Mouse (Mus musculus) limb, embryonic 10.5 days (tissue): ENCODE results near the gene Tssk1. TPM values are rescaled to one million over a fixed set of nuclear protein-coding genes. Genes with fewer than 3 reads are reported as not detected.
A peak's percentile ranks its signal among the peaks of the same experiment; 100 is the strongest.

Experiments used
- DNase-seq: peaks from one replicate; pipeline ENCODE4 v3.0.0-alpha.2; 2017; ENCODE audit warnings: low spot score
- H3K27ac ChIP-seq: fragments of 300-500 bp; sonication (generic); 2 replicates; pipeline ENCODE4 v1.5.1; 2016; ENCODE audit warnings: mild to moderate bottlenecking
- H3K27me3 ChIP-seq: fragments of 300-500 bp; sonication (generic); 2 replicates; pipeline ENCODE4 v1.6.1; 2016; ENCODE audit warnings: low read depth, mild to moderate bottlenecking; ENCODE audit not compliant: poor library complexity, severe bottlenecking
- H3K36me3 ChIP-seq: fragments of 300-500 bp; sonication (generic); 2 replicates; pipeline ENCODE4 v1.6.1; 2016; ENCODE audit warnings: mild to moderate bottlenecking, moderate library complexity
- H3K4me1 ChIP-seq: fragments of 300-500 bp; sonication (generic); 2 replicates; pipeline ENCODE4 v1.6.1; 2016
- H3K4me3 ChIP-seq: fragments of 300-500 bp; sonication (generic); 2 replicates; pipeline ENCODE4 v1.5.1; 2016; ENCODE audit warnings: mild to moderate bottlenecking, moderate library complexity
- H3K9me3 ChIP-seq: fragments of 300-500 bp; sonication (generic); replicated peaks from 2 replicates; pipeline ENCODE4 v1.6.1; 2016; ENCODE audit warnings: mild to moderate bottlenecking
- WGBS: fragments of 180-500 bp; shearing (Covaris S2); methylation state at CpG from one replicate; pipeline ENCODE4 v1.1.7; 2016; 5-methylcytosine and 5-hydroxymethylcytosine counted together
- polyA plus RNA-seq: library from polyadenylated mRNA; unstranded; fragments of >200 nt; fragmentation: Nextera tagmentation; extraction: Ambion mirVana; gene quantifications from 2 replicates; pipeline ENCODE4 v1.2.1, GENCODE M21; 2016

The Tssk1 gene
- polyA plus RNA-seq, 1 experiment from 2014 or later, result 0.04 TPM

DNA sequence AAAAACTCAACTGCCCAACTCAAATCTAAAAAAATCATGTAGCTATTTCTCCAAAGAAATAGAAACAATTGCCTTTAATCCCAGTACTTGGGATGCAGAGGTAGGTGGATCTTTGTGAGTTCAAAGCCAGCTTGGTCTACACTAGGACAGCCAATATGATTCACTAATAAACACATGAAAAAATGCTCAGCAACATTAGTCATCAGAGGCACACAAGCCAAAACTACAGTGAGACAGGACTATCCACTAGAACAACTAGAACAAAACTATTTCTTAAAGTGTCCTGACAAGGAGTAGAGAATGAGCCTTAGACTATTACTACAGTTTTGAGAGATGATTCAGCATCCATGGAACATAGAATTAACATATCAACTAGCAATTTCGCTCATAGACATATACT is 17.9 kb upstream of the Tssk1 start:
- H3K4me3 ChIP-seq, result no peak overlapping the region
- no peak overlapping the region for H3K27ac ChIP-seq
- H3K4me1 ChIP-seq, result no peaks in the 10 kb centered on the region
- DNase-seq, result no peak
- H3K27me3 ChIP-seq, result no peaks in the 10 kb centered on the region
- peaks cover 59% of the 10 kb centered on the region for H3K36me3 ChIP-seq
- H3K9me3 ChIP-seq, result no peaks in the 10 kb centered on the region
- WGBS, result 95% methylated on average over 1 of the region's 1 CpGs

GRCm38 (mm10) chr16:17879571-17879970 is 14.5 kb upstream of the Tssk1 start:
- Histone ChIP-seq H3K4me1 (peaks cover 3% of the 10 kb centered on the region; the same call in 1 of the 2 replicates), H3K9me3 (no peaks in the 10 kb centered on the region), H3K36me3 (peaks cover 63% of the 10 kb centered on the region), H3K27me3 (no peaks in the 10 kb centered on the region), H3K27ac (no peak overlapping the region), H3K4me3 (no peak overlapping the region)
- no peak for DNase-seq
- 91% methylated on average over 4 of the region's 4 CpGs for WGBS

- Histone ChIP-seq H3K36me3 (peaks cover 78% of the 10 kb centered on the region), H3K27me3 (no peaks in the 10 kb centered on the region), H3K4me1 (peaks cover 3% of the 10 kb centered on the region; the same call in 1 of the 2 replicates), H3K9me3 (no peaks in the 10 kb centered on the region), H3K4me3 (no peak overlapping the region), H3K27ac (no peak overlapping the region)
- no peak for DNase-seq
Observed at GRCm38 (mm10) chr16:17882196-17882595, 11.8 kb upstream of the Tssk1 start.

GRCm38 (mm10) chr16:17884116-17884515 is 9.9 kb upstream of the Tssk1 start:
- Histone ChIP-seq H3K36me3 (peaks cover 58% of the 10 kb centered on the region), H3K27me3 (no peaks in the 10 kb centered on the region), H3K4me3 (no peak overlapping the region), H3K9me3 (no peaks in the 10 kb centered on the region), H3K27ac (no peak overlapping the region), H3K4me1 (peaks cover 3% of the 10 kb centered on the region; the same call in 1 of the 2 replicates)
- 78% methylated on average over 6 of the region's 6 CpGs for WGBS
- no peak for DNase-seq

- Histone ChIP-seq H3K27ac (peak overlapping the region; percentile 97; the same call in 1 of the 2 replicates), H3K27me3 (no peaks in the 10 kb centered on the region), H3K4me3 (peak overlapping the region; percentile 95), H3K4me1 (peaks cover 27% of the 10 kb centered on the region), H3K36me3 (peaks cover 20% of the 10 kb centered on the region), H3K9me3 (no peaks in the 10 kb centered on the region)
- no peak for DNase-seq
- 89% methylated on average over 6 of the region's 6 CpGs for WGBS
Observed at GRCm38 (mm10) chr16:17889689-17890341, 4.2 kb upstream of the Tssk1 start.

GRCm38 (mm10) chr16:17890342-17890727 is 3.7 kb upstream of the Tssk1 start:
- peaks cover 27% of the 10 kb centered on the region for H3K4me1 ChIP-seq
- no peaks in the 10 kb centered on the region for H3K9me3 ChIP-seq
- H3K4me3 ChIP-seq, result peak overlapping the region; percentile 95
- no peak for DNase-seq
- H3K36me3 ChIP-seq, result peaks cover 15% of the 10 kb centered on the region
- WGBS, result 69% methylated on average over 2 of the region's 2 CpGs
- H3K27ac ChIP-seq, result peak overlapping the region; percentile 97
- H3K27me3 ChIP-seq, result no peaks in the 10 kb centered on the region

- Histone ChIP-seq H3K27ac (peak overlapping the region; percentile 97), H3K9me3 (no peaks in the 10 kb centered on the region), H3K4me3 (peak overlapping the region; percentile 95), H3K36me3 (peaks cover 8% of the 10 kb centered on the region), H3K4me1 (peaks cover 27% of the 10 kb centered on the region), H3K27me3 (no peaks in the 10 kb centered on the region)
- DNase-seq, result peak; percentile 71
- WGBS, result under 1% methylated on average over 44 of the region's 44 CpGs
Observed at GRCm38 (mm10) chr16:17890917-17891566, 3.0 kb upstream of the Tssk1 start.

DNA sequence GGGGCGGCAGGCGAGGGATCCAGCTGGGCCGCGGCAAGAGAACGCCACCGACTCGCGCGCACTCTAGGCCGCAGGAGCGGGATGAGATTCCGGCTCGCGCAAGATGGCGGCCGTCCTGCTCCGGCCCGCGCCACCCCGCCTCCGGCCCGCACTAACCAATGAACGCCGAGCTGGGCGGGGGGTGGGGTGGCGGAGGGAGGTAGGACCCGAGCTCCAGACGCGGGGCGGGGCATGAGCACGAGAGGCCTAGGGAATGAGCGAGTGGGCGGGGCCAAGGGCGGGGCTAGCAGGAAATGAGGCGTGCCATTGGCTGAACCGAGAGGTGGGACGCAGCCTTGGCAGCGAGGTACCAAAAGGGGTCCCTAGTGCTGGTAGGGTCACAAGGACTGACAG is 2.5 kb upstream of the Tssk1 start, which contains the start of gene Gm20518:
Gm20518 (minus strand) TSS at position 105 of the 393 bp plus-strand sequence.
- DNase-seq, result peak; percentile 100
- Histone ChIP-seq H3K4me1 (peaks cover 27% of the 10 kb centered on the region), H3K36me3 (peaks cover 5% of the 10 kb centered on the region; the same call in 1 of the 2 replicates), H3K4me3 (peak within 1 kb of the TSS; percentile 95), H3K27me3 (no peaks in the 10 kb centered on the region), H3K27ac (peak within 1 kb of the TSS; percentile 97), H3K9me3 (no peaks in the 10 kb centered on the region)
- WGBS, result under 1% methylated on average over 38 of the region's 38 CpGs

DNA sequence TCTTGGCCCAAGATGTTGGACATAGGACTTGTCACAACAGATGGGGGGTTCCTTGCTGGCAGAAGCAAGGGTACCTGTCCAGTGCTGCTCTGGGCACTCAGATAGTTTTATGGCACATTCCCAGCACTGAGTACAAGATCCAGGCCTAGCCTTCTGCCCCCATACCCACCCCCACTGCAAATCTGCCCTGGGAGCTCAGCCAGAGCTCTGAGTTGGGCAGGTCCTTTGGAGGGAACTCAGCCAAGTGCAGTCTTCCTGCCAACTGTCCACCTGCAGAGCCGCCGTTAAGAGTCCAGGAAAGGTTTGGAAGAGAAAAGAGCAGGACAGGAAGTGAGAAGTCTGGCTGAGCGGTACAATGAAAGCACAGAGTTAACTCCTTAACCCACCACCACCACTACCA is 1.4 kb upstream of the Tssk1 start:
- H3K27me3 ChIP-seq, result no peaks in the 10 kb centered on the region
- peaks cover 27% of the 10 kb centered on the region for H3K4me1 ChIP-seq
- H3K36me3 ChIP-seq, result peaks cover 5% of the 10 kb centered on the region; the same call in 1 of the 2 replicates
- no peak for DNase-seq
- 88% methylated on average over 3 of the region's 3 CpGs for WGBS
- no peak overlapping the region for H3K27ac ChIP-seq
- no peak overlapping the region; the same call in 1 of the 2 replicates for H3K4me3 ChIP-seq
- no peaks in the 10 kb centered on the region for H3K9me3 ChIP-seq

DNA sequence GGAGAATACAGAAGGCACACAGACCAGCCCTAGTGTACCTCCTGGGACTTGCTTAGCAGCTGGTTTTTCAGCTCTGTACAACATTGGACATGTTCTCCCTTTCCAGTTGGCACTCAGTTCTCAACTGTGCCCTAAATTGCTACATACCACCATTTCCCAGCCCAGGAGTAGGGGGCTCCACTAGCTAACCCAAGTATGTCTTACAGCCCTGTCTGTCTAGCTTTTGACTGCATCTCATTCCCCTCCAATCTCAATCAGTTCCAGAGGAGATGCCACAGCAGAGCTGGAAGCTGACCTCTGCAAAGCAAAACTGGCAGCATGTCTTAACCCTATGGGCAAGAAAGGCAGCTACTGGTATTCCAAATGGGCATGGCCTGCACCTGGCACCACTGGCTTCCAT is 2.1 kb downstream of the Tssk1 start:
- Histone ChIP-seq H3K36me3 (peaks cover 32% of the 10 kb centered on the region), H3K4me1 (peaks cover 12% of the 10 kb centered on the region), H3K27ac (no peak overlapping the region), H3K4me3 (no peak overlapping the region), H3K9me3 (no peaks in the 10 kb centered on the region), H3K27me3 (no peaks in the 10 kb centered on the region)
- DNase-seq, result no peak

GRCm38 (mm10) chr16:17898462-17898861 is 4.4 kb downstream of the Tssk1 start, which contains the start of the genes Dgcr2 and Tssk2:
Gene Dgcr2, minus strand, starts transcription at chr16:17898562.
Gene Tssk2, plus strand, starts transcription at chr16:17898637.
- Histone ChIP-seq H3K4me1 (no peaks in the 10 kb centered on the region), H3K9me3 (no peaks in the 10 kb centered on the region), H3K4me3 (no peak within 1 kb of the TSS), H3K36me3 (peaks cover 56% of the 10 kb centered on the region), H3K27ac (no peak within 1 kb of the TSS), H3K27me3 (no peaks in the 10 kb centered on the region)
- 93% methylated on average over 14 of the region's 14 CpGs for WGBS
- no peak for DNase-seq

GRCm38 (mm10) chr16:17911052-17911595 is 17.1 kb downstream of the Tssk1 start, which contains the start of gene Ess2:
Gene Ess2, minus strand, starts transcription at chr16:17911348.
- H3K27ac ChIP-seq, result peak within 1 kb of the TSS; percentile 94
- H3K4me3 ChIP-seq, result peak within 1 kb of the TSS; percentile 85
- H3K36me3 ChIP-seq, result peaks cover 34% of the 10 kb centered on the region
- DNase-seq, result peak; percentile 88
- no peaks in the 10 kb centered on the region for H3K9me3 ChIP-seq
- H3K4me1 ChIP-seq, result peaks cover 21% of the 10 kb centered on the region
- under 1% methylated on average over 35 of the region's 35 CpGs for WGBS
- H3K27me3 ChIP-seq, result peaks cover 47% of the 10 kb centered on the region
